Mouse (Mus musculus) small intestine, adult 2 months (tissue): ENCODE data around the gene Ugt2a3. TPM values are rescaled to one million over a fixed set of nuclear protein-coding genes. Genes with fewer than 3 reads are reported as not detected.
A peak's percentile ranks its signal among the peaks of the same experiment; 100 is the strongest.
"Not testable (repeated sequence)": the region's sequence is repeated elsewhere in the genome, so short reads cannot be mapped to it uniquely, and the experiment has no call there.

Experiments
- H3K27ac ChIP-seq: fragments of 200-500 bp; 2 replicates; pipeline ENCODE4 v1.5.1; 2012; ENCODE audit warnings: low read depth, low read length, control low read depth, inconsistent platforms; ENCODE audit not compliant: insufficient read depth
- H3K27me3 ChIP-seq: fragments of 200-500 bp; 2 replicates; pipeline ENCODE4 v1.6.1; 2012; ENCODE audit warnings: mild to moderate bottlenecking, moderate library complexity, low read length, inconsistent platforms; ENCODE audit not compliant: control insufficient read depth, insufficient read depth
- H3K36me3 ChIP-seq: fragments of 200-500 bp; 2 replicates; pipeline ENCODE4 v1.6.1; 2012; ENCODE audit warnings: mild to moderate bottlenecking, low read length, control low read depth, inconsistent platforms; ENCODE audit not compliant: control insufficient read depth, insufficient read depth
- H3K4me1 ChIP-seq: fragments of 200-500 bp; 2 replicates; pipeline ENCODE4 v1.6.1; 2012; ENCODE audit warnings: low read length, inconsistent platforms, mixed read lengths; ENCODE audit not compliant: control insufficient read depth, insufficient read depth, insufficient read length
- H3K4me3 ChIP-seq: fragments of 200-500 bp; 2 replicates; pipeline ENCODE4 v1.5.1; 2012; ENCODE audit warnings: low read depth, mild to moderate bottlenecking, control low read depth, inconsistent platforms, low read length, moderate library complexity
- CTCF ChIP-seq: fragments of 200-500 bp; IDR thresholded peaks from 2 replicates; pipeline ENCODE4 v1.5.1; 2012; ENCODE audit warnings: low read depth, mild to moderate bottlenecking, control low read depth, inconsistent platforms, low read length, moderate library complexity, mixed read lengths; ENCODE audit not compliant: insufficient replicate concordance, insufficient read length; ENCODE audit errors: extremely low read depth
- POLR2A ChIP-seq: fragments of 200-500 bp; IDR thresholded peaks from 2 replicates; pipeline ENCODE4 v1.6.1; 2012; ENCODE audit warnings: low read depth, mild to moderate bottlenecking, control low read depth, inconsistent platforms, low read length, moderate library complexity
- WGBS: fragments of 180-500 bp; shearing (Covaris S2); methylation state at CpG from one replicate; pipeline ENCODE4 v1.1.7; 2018; 5-methylcytosine and 5-hydroxymethylcytosine counted together
- polyA plus RNA-seq: library from polyadenylated mRNA; depleted of rRNA; stranded (reverse); fragments of >200 nt; gene quantifications from 2 replicates; pipeline ENCODE4 v1.2.3, GENCODE M21; 2012; rRNA removed

Ugt2a3 gene
- 4.8 and 11.6 TPM in 2 replicates for polyA plus RNA-seq

DNA sequence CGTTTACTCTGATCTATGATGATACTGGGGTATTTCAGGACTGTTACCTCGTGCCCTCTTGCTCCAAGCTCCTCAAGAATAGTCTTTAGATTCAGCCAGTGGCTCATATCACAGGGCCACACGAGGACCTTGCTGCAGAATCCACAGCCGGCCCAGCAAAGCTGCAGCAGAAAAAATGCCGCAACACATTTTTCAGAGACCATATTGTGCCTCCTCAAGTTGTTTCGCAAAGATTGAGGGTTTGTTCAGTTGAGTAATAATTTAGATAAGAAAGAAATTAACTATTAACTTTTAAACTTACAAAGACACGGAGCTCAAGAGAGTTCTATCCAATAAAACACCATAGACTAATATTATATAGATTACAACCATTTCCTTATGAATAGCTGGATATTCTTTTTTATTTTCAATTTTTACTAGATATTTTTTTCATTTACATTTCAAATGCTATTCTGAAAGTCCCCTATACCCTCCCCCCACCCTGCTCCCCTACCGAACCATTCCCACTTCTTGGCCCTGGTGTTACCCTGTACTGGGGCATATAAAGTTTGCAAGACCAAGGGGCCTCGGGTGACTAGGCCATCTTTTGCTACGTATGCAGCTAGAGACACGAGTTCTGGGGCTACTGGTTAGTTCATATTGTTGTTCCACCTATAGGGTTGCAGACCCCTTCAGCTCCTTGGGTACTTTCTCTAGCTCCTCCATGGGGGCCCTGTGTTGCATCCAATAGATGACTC, at the start of gene Ugt2a3:
Gene Ugt2a3, minus strand, starts transcription at position 235 of the 737 bp plus-strand sequence.
- peaks cover 6% of the 10 kb centered on the region; the same call in 1 of the 2 replicates for H3K4me1 ChIP-seq
- TF ChIP-seq CTCF, result no peak
- TF ChIP-seq POLR2A, result peak; percentile 53; the same call in 1 of the 2 replicates
- WGBS, result 26% methylated on average over 11 of the region's 11 CpGs
- H3K27ac ChIP-seq, result peak within 1 kb of the TSS; percentile 95
- H3K36me3 ChIP-seq, result no peaks in the 10 kb centered on the region; the same call in 1 of the 2 replicates
- H3K4me3 ChIP-seq, result peak within 1 kb of the TSS; percentile 56
- no peaks in the 10 kb centered on the region for H3K27me3 ChIP-seq

DNA sequence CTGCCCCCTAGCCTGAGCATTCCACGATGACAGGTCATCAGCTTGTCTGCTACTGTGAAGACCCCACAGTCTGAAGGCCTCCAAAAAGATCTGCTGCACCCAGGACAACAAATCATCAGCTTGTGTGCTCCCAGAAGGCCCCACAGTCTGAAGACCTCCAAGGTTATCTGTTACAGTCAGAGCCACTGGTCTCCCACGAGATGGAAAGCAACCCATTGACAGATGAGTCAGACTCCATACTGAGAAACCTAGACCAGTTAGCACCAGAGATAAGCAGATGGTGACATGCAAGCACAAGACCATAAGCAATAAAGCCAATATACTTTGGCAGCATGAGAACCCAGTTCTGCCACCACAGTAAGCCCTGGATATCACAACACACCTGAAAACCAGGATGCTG, 43.2 kb upstream of the Ugt2a3 start:
- peaks cover 3% of the 10 kb centered on the region; the same call in 1 of the 2 replicates for H3K4me1 ChIP-seq
- peak overlapping the region; percentile 95 for H3K27ac ChIP-seq
- 20% methylated on average over 2 of the region's 2 CpGs for WGBS
- TF ChIP-seq POLR2A (no peak), CTCF (no peak)
- H3K4me3 ChIP-seq, result no peak overlapping the region
- H3K27me3 ChIP-seq, result no peaks in the 10 kb centered on the region
- H3K36me3 ChIP-seq, result no peaks in the 10 kb centered on the region

DNA sequence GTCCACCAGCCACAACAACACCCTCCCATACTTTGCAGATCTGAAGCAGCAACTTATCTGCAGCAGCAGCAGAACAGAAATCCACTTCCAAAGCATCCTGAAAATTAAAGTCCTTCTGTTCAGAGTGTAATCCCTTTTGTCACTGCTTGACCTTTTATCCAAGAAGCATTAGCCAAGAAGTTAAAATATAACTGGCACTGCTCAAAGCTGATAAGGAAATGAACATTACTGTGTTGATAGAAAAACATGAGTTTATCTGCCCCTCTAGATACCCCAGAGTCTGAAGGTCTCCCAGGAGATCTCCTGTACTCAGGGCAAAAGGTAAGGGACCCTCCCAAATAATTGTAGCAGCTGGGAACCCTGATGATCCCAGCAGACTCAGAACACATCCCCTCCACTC, 42.8 kb upstream of the Ugt2a3 start:
- TF ChIP-seq CTCF (no peak), POLR2A (no peak)
- no peaks in the 10 kb centered on the region for H3K27me3 ChIP-seq
- peaks cover 3% of the 10 kb centered on the region; the same call in 1 of the 2 replicates for H3K4me1 ChIP-seq
- peak overlapping the region; percentile 95 for H3K27ac ChIP-seq
- no peaks in the 10 kb centered on the region for H3K36me3 ChIP-seq
- H3K4me3 ChIP-seq, result no peak overlapping the region

- Histone ChIP-seq H3K27ac (no peak overlapping the region; the same call in 1 of the 2 replicates), H3K4me3 (no peak overlapping the region), H3K4me1 (peaks cover 5% of the 10 kb centered on the region; the same call in 1 of the 2 replicates), H3K27me3 (no peaks in the 10 kb centered on the region), H3K36me3 (0 out of 2 replicates have a peak, but pooled peaks cover 1% of the 10 kb centered on the region)
- no peak for TF ChIP-seq CTCF
- no peak for TF ChIP-seq POLR2A
- 86% methylated on average over 3 of the region's 3 CpGs for WGBS
These were observed 38.9 kb upstream of the Ugt2a3 start for GRCm38 (mm10) chr5:87375874-87376383.

DNA sequence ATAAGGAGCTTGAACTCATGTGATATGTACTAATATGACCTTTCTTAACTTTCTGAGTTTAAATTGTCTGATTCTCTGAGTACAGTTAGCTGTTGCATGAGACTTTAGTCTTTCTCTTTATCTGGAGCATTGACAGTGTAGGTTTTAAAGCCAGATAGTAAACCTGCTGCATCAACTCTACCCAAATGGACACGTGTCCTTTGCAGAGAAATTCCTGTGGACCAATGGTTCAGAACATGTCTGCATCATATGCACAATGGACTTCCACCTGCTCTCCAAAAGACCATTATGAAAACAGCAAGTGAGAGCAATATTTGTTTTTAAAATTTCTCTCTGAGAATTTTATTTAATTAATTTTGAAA, 36.5 kb upstream of the Ugt2a3 start:
- Histone ChIP-seq H3K4me3 (no peak overlapping the region), H3K27ac (no peak overlapping the region), H3K27me3 (no peaks in the 10 kb centered on the region), H3K4me1 (peaks cover 2% of the 10 kb centered on the region; the same call in 1 of the 2 replicates), H3K36me3 (0 out of 2 replicates have a peak, but pooled peaks cover 3% of the 10 kb centered on the region)
- WGBS, result 26% methylated on average over 1 of the region's 1 CpGs
- no peak for TF ChIP-seq CTCF
- TF ChIP-seq POLR2A, result no peak

- H3K27me3 ChIP-seq, H3K36me3 ChIP-seq, H3K4me1 ChIP-seq, H3K4me3 ChIP-seq: not testable (repeated sequence)
- H3K27ac ChIP-seq, result peak overlapping the region; percentile 77
- 11% methylated on average over 4 of the region's 4 CpGs for WGBS
These were observed 36.0 kb upstream of the Ugt2a3 start for GRCm38 (mm10) chr5:87372788-87373501.

DNA sequence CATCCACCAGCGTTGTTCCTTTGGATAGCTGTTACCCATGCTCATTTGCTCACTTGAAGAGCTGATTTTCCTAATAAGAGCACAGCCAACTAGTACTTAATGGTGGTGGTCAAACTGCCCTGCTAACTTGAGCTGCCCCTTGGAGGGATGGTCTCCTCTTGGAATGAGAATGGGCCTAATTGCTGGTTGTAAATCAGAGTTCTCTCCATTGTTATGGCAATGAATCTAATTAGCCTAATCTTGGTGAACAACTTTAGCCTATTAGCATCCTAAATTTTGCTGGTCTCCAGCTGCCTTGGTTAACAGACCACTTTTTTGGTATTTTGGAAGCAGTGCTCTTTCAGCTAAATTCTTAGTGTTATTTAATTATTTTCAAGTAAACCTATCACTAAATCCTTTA, 13.4 kb upstream of the Ugt2a3 start:
- Histone ChIP-seq H3K27ac (peak overlapping the region; percentile 63; the same call in 1 of the 2 replicates), H3K36me3 (no peaks in the 10 kb centered on the region), H3K27me3 (no peaks in the 10 kb centered on the region), H3K4me3 (no peak overlapping the region), H3K4me1 (no peaks in the 10 kb centered on the region)
- TF ChIP-seq POLR2A (no peak), CTCF (no peak)
- 74% methylated on average over 1 of the region's 1 CpGs for WGBS

- not testable (repeated sequence) for H3K4me3 ChIP-seq, H3K4me1 ChIP-seq, H3K27me3 ChIP-seq, H3K36me3 ChIP-seq, H3K27ac ChIP-seq
- 26% methylated on average over 1 of the region's 1 CpGs for WGBS
These were observed 12.2 kb upstream of the Ugt2a3 start for GRCm38 (mm10) chr5:87349150-87349549.

- not testable (repeated sequence) for H3K4me1 ChIP-seq, H3K4me3 ChIP-seq, H3K36me3 ChIP-seq, H3K27me3 ChIP-seq
- 21% methylated on average over 2 of the region's 2 CpGs for WGBS
- peak overlapping the region; percentile 51; the same call in 1 of the 2 replicates for H3K27ac ChIP-seq
These were observed 10.6 kb upstream of the Ugt2a3 start for GRCm38 (mm10) chr5:87347479-87348078.
